Mouse (Mus musculus) stomach, embryonic 16.5 days (tissue): ENCODE measurements around the gene Guca1a. TPM values are rescaled to one million over a fixed set of nuclear protein-coding genes. Genes with fewer than 3 reads are reported as not detected.

Experiments used
- ATAC-seq: fragments of 200-750 bp; cut with Nextera tagmentation; 2 replicates; pipeline ENCODE4 v1.8.0; 2017; ENCODE audit warnings: moderate number of reproducible peaks, moderate TSS enrichment; ENCODE audit not compliant: insufficient read depth, low FRiP score
- H3K27ac ChIP-seq: fragments of 300-500 bp; sonication (generic); 2 replicates; pipeline ENCODE4 v1.5.1; 2014; ENCODE audit warnings: low read length
- H3K27me3 ChIP-seq: fragments of 300-500 bp; sonication (generic); 2 replicates; pipeline ENCODE4 v1.6.1; 2014; ENCODE audit warnings: low read length, control low read depth, mixed read lengths; ENCODE audit not compliant: control insufficient read depth, insufficient read depth
- H3K36me3 ChIP-seq: fragments of 300-500 bp; sonication (generic); 2 replicates; pipeline ENCODE4 v1.6.1; 2014; ENCODE audit warnings: low read length; ENCODE audit not compliant: control insufficient read depth, insufficient read depth
- H3K4me1 ChIP-seq: fragments of 300-500 bp; sonication (generic); 2 replicates; pipeline ENCODE4 v1.6.1; 2014; ENCODE audit warnings: low read length, control low read depth, mixed read lengths; ENCODE audit not compliant: control insufficient read depth, insufficient read depth
- H3K4me2 ChIP-seq: fragments of 300-500 bp; sonication (generic); 2 replicates; pipeline ENCODE4 v1.6.1; 2014; ENCODE audit warnings: low read depth, low read length, mixed read lengths
- H3K4me3 ChIP-seq: fragments of 300-500 bp; sonication (generic); replicated peaks from 2 replicates; pipeline ENCODE4 v1.5.1; 2014; ENCODE audit warnings: mild to moderate bottlenecking, low read length
- H3K9ac ChIP-seq: fragments of 300-500 bp; sonication (generic); 2 replicates; pipeline ENCODE4 v1.6.1; 2014; ENCODE audit warnings: low read length
- H3K9me3 ChIP-seq: fragments of 300-500 bp; sonication (generic); replicated peaks from 2 replicates; pipeline ENCODE4 v1.6.1; 2016; ENCODE audit warnings: low read length, control low read depth; ENCODE audit not compliant: control insufficient read depth
- WGBS: fragments of 180-500 bp; shearing (Covaris S2); extraction: QIAGEN DNeasy Blood & Tissue Kit; methylation state at CpG from one replicate; pipeline ENCODE4 v1.1.7; 2014; 5-methylcytosine and 5-hydroxymethylcytosine counted together
- polyA plus RNA-seq: library from polyadenylated mRNA; unstranded; fragments of >200 nt; fragmentation: Nextera tagmentation; extraction: Ambion mirVana; gene quantifications from 2 replicates; pipeline ENCODE4 v1.2.1, GENCODE M21; 2015

Guca1a gene
- polyA plus RNA-seq, 1 experiment from 2014 or later = 4.7 TPM

DNA sequence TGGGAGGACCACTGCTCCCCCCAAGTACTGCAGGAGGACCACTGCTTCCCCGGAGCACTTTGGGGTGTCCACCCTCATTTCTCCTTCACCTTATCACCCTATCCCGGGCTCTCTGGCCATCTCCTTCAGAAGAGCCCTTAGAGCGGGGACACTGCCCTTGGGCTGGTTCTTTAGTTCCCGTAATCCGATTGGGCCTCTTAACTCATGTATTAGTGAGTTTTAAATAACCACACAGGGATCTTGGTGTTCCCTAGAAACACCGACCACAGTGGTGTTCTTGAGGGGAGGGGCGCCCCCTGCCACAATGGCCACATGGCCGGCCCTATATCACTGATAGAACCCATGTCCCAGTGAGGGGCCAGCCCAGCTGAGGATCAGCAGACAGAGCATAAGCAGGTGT is 1.3 kb downstream of the Guca1a start:
- H3K27me3 ChIP-seq = no peaks in the 10 kb centered on the region
- H3K27ac ChIP-seq = no peak overlapping the region
- H3K9ac ChIP-seq = no peak overlapping the region
- H3K36me3 ChIP-seq = no peaks in the 10 kb centered on the region
- no peak overlapping the region for H3K4me2 ChIP-seq
- H3K9me3 ChIP-seq = no peaks in the 10 kb centered on the region
- WGBS = 78% methylated on average over 8 of the region's 8 CpGs
- no peak for ATAC-seq
- H3K4me1 ChIP-seq = peaks cover 8% of the 10 kb centered on the region
- H3K4me3 ChIP-seq = no peak overlapping the region

DNA sequence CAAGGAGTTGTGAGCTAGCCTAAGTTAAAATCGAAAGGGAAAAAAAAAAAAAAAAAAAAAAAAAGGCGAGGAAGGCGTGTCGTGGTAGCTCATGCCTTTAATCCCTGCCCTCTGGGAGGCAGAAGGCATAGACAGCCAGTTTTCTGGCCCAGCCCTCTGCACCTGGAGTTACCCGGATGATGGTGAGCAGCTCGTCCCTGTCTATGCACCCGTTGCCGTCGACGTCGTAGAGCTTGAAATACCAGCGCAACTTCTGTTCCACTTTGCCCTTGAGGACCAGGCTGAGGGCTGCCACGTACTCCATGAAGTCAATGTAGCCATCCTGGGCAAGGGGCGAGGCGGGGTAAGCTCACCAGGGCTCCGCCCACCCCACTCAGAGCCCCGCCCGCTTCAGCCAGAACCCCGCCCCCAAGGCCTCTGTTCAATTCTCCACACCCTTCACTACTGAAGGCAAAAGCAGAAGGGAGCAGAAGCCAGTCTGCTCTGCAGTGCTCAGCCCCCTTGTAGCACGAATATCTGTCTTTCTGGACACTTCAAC is 4.9 kb downstream of the Guca1a start:
- Histone ChIP-seq H3K9ac (peak overlapping the region; percentile 66), H3K9me3 (no peaks in the 10 kb centered on the region), H3K4me1 (peaks cover 8% of the 10 kb centered on the region), H3K36me3 (no peaks in the 10 kb centered on the region), H3K27ac (0 out of 2 replicates have a peak overlapping the region, but pooled peaks have one; percentile 47), H3K4me3 (peak overlapping the region; percentile 47), H3K4me2 (peak overlapping the region; percentile 64), H3K27me3 (no peaks in the 10 kb centered on the region)
- WGBS = 3% methylated on average over 20 of the region's 20 CpGs
- peak; percentile 92 for ATAC-seq

DNA sequence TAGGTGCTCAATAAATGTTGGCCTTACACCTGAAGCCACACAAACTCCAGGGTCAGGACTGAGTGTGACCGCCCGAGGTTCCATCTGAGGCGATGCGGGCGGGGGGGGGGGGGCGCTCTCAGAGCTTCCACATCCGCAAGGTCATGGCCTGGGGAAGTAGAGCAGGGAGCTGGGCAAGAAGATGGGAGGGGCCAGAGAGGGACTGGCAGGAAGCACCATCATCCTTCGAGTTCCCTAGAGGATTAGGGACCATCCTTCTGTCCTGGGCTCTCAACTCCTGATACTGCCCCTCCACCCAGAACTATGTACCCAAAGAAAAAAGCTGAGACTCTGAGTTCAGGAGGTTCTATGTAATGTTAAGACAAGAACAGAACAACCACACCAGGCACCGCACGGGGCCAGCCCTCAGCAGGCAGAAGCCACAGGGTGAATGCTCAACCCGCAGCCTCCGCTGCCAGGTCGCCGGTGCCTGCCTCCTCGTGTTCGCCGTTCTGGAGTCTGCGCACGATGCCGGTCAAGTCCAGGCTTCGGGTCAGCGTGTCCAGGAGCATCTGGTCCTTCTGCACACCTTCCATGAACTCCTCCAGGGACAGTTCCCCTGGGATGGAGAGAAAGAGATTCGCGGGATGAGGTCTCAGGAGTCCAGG is 6.0 kb downstream of the Guca1a start:
- 19% methylated on average over 24 of the region's 24 CpGs for WGBS
- no peaks in the 10 kb centered on the region for H3K9me3 ChIP-seq
- ATAC-seq = no peak

DNA sequence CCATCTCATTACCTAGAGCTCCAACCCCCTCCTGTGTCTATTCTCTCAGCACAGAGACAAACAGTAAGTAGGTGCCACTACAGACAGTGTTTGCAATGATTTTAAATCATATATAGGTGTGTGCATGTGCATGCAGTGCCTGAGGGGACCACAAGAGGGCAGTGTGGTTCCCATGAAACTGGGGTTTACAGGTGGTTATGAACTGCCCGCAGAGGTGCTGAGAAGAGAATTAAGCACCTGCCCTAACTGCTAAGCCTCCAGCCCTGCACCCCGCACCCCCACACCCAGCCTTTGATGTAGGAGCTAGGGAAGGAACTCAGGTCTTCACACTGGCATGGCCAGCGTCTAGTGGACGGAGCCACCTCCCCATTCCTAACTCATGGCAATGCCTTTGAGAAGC is 13.7 kb downstream of the Guca1a start:
- H3K9me3 ChIP-seq = 0 out of 2 replicates have a peak, but pooled peaks cover 3% of the 10 kb centered on the region
- WGBS = 54% methylated on average over 4 of the region's 4 CpGs
- H3K36me3 ChIP-seq = 0 out of 2 replicates have a peak, but pooled peaks cover 3% of the 10 kb centered on the region
- H3K4me3 ChIP-seq = no peak overlapping the region
- H3K4me1 ChIP-seq = no peaks in the 10 kb centered on the region
- H3K4me2 ChIP-seq = no peak overlapping the region
- no peak overlapping the region for H3K9ac ChIP-seq
- no peak overlapping the region for H3K27ac ChIP-seq
- no peaks in the 10 kb centered on the region for H3K27me3 ChIP-seq
- ATAC-seq = peak; percentile 33; the same call in 1 of the 2 replicates

More for the DNA sequence above, 6.0 kb downstream of the Guca1a start:
- peak overlapping the region; percentile 47 for H3K4me3 ChIP-seq
- no peaks in the 10 kb centered on the region for H3K36me3 ChIP-seq
- peak overlapping the region; percentile 66 for H3K9ac ChIP-seq
- peak overlapping the region; percentile 64 for H3K4me2 ChIP-seq
- H3K27me3 ChIP-seq = no peaks in the 10 kb centered on the region
- H3K27ac ChIP-seq = no peak overlapping the region
- H3K4me1 ChIP-seq = peaks cover 8% of the 10 kb centered on the region

DNA sequence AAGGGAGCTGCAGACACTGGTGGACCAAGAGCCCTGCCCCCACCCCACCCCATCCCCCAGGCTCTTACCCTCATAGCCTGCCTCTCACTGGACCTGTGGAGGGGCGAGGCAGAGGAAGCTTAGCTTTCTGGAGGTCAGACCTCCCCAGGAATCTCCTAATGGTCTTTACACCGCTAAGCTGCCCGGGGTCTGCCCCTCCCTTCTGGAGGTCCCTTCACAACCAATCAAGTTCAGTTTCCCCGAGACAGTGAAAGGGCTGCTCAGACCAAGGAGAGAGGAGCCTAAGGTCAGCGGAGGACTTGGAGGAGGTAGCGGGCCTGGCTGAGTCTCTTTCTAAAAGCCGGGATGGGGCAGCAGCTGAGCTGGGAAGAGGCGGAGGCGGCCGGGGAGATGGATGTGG is 15.2 kb downstream of the Guca1a start, which contains the start of gene Guca1b:
TSS of gene Guca1b (plus strand) at position 249 of the 400 bp plus-strand sequence.
- Histone ChIP-seq H3K27me3 (no peaks in the 10 kb centered on the region), H3K36me3 (0 out of 2 replicates have a peak, but pooled peaks cover 3% of the 10 kb centered on the region), H3K4me2 (no peak within 1 kb of the TSS), H3K9me3 (0 out of 2 replicates have a peak, but pooled peaks cover 3% of the 10 kb centered on the region), H3K27ac (no peak within 1 kb of the TSS), H3K9ac (no peak within 1 kb of the TSS), H3K4me3 (no peak within 1 kb of the TSS), H3K4me1 (no peaks in the 10 kb centered on the region)
- ATAC-seq = no peak
- WGBS = 31% methylated on average over 10 of the region's 10 CpGs

DNA sequence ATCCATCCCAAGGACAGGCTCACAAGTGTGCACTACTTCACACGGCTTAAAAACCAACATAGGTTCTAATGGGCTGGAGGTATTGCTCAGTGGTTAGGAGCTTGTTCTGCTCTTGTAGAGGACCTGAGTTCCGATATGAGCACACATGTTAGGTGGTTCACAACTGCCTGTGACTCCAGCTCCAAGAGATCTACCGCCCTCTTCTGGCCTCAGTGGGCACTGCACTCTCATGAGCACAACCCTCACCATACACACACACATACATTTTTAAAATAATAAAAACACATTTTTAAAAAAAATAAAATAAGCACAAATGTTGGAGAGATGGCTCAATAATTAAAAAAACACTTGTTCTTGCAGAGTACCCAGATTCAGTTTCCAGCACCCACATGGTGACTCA is 16.3 kb downstream of the Guca1a start:
- Histone ChIP-seq H3K4me2 (no peak overlapping the region), H3K9me3 (0 out of 2 replicates have a peak, but pooled peaks cover 3% of the 10 kb centered on the region), H3K27ac (no peak overlapping the region), H3K27me3 (no peaks in the 10 kb centered on the region), H3K4me1 (no peaks in the 10 kb centered on the region), H3K9ac (no peak overlapping the region), H3K4me3 (no peak overlapping the region), H3K36me3 (0 out of 2 replicates have a peak, but pooled peaks cover 3% of the 10 kb centered on the region)
- 88% methylated on average over 3 of the region's 3 CpGs for WGBS
- no peak for ATAC-seq

DNA sequence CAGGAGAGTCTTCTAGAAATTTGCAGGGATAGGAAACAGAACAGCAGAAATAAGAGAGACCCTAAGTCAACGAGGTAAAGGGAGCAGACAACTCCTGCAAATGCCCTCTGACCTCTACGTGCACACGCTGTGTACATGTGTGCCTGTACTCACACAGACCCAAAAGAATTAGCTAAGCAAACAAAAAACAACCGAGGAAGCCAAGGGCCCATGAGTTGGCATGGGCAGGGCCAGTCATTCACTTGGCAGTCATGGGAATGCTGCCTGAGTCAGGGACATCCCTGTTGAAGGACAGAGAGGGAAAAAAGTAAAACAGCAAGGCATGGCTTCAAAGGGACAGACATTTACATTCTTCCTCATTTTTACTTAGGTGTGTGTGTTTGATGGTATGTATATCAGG is 17.1 kb downstream of the Guca1a start:
- Histone ChIP-seq H3K27ac (no peak overlapping the region), H3K9ac (no peak overlapping the region), H3K4me1 (no peaks in the 10 kb centered on the region), H3K4me3 (no peak overlapping the region), H3K9me3 (0 out of 2 replicates have a peak, but pooled peaks cover 3% of the 10 kb centered on the region), H3K4me2 (no peak overlapping the region), H3K36me3 (0 out of 2 replicates have a peak, but pooled peaks cover 6% of the 10 kb centered on the region), H3K27me3 (no peaks in the 10 kb centered on the region)
- ATAC-seq = no peak
- WGBS = 80% methylated on average over 4 of the region's 4 CpGs

DNA sequence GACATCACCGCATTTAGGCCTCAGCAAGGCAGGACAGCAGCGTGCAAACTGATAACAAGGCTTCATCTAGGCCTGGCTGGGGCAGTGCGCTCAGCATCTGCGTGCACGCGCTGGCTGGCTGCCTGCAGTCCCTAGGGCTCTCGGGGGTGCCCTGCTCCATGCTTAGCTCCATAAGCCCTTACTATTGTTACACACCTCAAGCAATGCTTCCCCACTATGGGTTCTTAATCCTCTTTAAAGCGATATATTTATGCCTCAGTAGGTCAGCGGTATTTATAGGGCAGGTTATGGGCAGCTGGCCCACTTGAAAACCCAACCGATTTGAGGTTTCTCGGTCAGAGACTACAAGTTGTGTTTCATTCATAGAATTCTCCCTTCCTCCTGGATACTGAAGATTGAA is 18.5 kb downstream of the Guca1a start:
- Histone ChIP-seq H3K4me1 (no peaks in the 10 kb centered on the region), H3K4me2 (no peak overlapping the region), H3K4me3 (no peak overlapping the region), H3K36me3 (0 out of 2 replicates have a peak, but pooled peaks cover 6% of the 10 kb centered on the region), H3K9me3 (0 out of 2 replicates have a peak, but pooled peaks cover 3% of the 10 kb centered on the region), H3K9ac (no peak overlapping the region), H3K27me3 (no peaks in the 10 kb centered on the region), H3K27ac (no peak overlapping the region)
- 90% methylated on average over 11 of the region's 11 CpGs for WGBS
- ATAC-seq = no peak

DNA sequence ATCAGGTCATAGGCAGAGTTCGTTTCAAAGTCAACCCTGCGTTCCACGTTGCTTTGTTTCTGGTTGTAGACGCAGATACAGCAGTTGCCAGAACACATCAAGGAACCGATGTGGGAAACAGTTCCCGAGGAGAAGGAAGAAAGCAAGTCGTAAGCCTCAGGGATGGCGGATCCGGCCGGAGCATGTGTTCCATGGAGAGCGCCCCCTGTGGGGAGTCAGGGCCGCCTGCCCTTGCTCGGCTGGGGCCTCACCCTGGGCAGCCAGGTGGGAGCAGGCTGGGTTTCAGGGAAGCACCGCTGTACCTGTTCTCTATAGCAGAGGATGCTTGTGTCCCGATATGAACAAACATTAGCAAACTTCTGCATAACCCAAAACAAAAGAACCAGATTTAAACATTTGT is 22.3 kb downstream of the Guca1a start:
- no peaks in the 10 kb centered on the region for H3K27me3 ChIP-seq
- no peak overlapping the region for H3K9ac ChIP-seq
- 0 out of 2 replicates have a peak, but pooled peaks cover 11% of the 10 kb centered on the region for H3K36me3 ChIP-seq
- 80% methylated on average over 15 of the region's 15 CpGs for WGBS
- no peak overlapping the region for H3K4me2 ChIP-seq
- no peak overlapping the region for H3K4me3 ChIP-seq
- no peak overlapping the region for H3K27ac ChIP-seq
- ATAC-seq = no peak
- H3K9me3 ChIP-seq = no peaks in the 10 kb centered on the region
- no peaks in the 10 kb centered on the region for H3K4me1 ChIP-seq
